Mouse (Mus musculus) embryonic facial prominence, embryonic 11.5 days (tissue): ENCODE measurements around the gene Plekha7. TPM values are rescaled to one million over a fixed set of nuclear protein-coding genes. Genes with fewer than 3 reads are reported as not detected.
A peak's percentile ranks its signal among the peaks of the same experiment; 100 is the strongest.

Experiments
- ATAC-seq: fragments of 200-750 bp; cut with Nextera tagmentation; replicated peaks from 2 replicates; pipeline ENCODE4 v1.8.0; 2017; ENCODE audit warnings: low read depth; ENCODE audit not compliant: insufficient number of reproducible peaks, low FRiP score, low TSS enrichment
- DNase-seq: peaks from one replicate; pipeline ENCODE4 v3.0.0-alpha.2; 2015; ENCODE audit warnings: low spot score
- H3K27ac ChIP-seq: fragments of 300-500 bp; sonication (generic); replicated peaks from 2 replicates; pipeline ENCODE4 v1.5.1; 2014; ENCODE audit warnings: mild to moderate bottlenecking, low read depth, low read length, control low read depth
- H3K27me3 ChIP-seq: fragments of 300-500 bp; sonication (generic); 2 replicates; pipeline ENCODE4 v1.6.1; 2014; ENCODE audit warnings: mild to moderate bottlenecking, low read length, moderate library complexity, mixed read lengths; ENCODE audit not compliant: control insufficient read depth, insufficient read depth
- H3K36me3 ChIP-seq: fragments of 300-500 bp; sonication (generic); replicated peaks from 2 replicates; pipeline ENCODE4 v1.6.1; 2014; ENCODE audit warnings: low read depth, mild to moderate bottlenecking, low read length, moderate library complexity, mixed read lengths; ENCODE audit not compliant: control insufficient read depth, insufficient read depth
- H3K4me1 ChIP-seq: fragments of 300-500 bp; sonication (generic); 2 replicates; pipeline ENCODE4 v1.6.1; 2014; ENCODE audit warnings: low read length, mixed read lengths; ENCODE audit not compliant: control insufficient read depth, insufficient read depth
- H3K4me2 ChIP-seq: fragments of 300-500 bp; sonication (generic); 2 replicates; pipeline ENCODE4 v1.6.1; 2014; ENCODE audit warnings: low read depth, mild to moderate bottlenecking, control low read depth, low read length, moderate library complexity
- H3K4me3 ChIP-seq: fragments of 300-500 bp; sonication (generic); 2 replicates; pipeline ENCODE4 v1.5.1; 2014; ENCODE audit warnings: low read depth, low read length, control low read depth
- H3K9ac ChIP-seq: fragments of 300-500 bp; sonication (generic); replicated peaks from 2 replicates; pipeline ENCODE4 v1.6.1; 2014; ENCODE audit warnings: mild to moderate bottlenecking, control low read depth, low read length
- H3K9me3 ChIP-seq: fragments of 300-500 bp; sonication (generic); replicated peaks from 2 replicates; pipeline ENCODE4 v1.6.1; 2016; ENCODE audit warnings: mild to moderate bottlenecking, low read length, inconsistent platforms, mixed read lengths; ENCODE audit not compliant: control insufficient read depth
- WGBS: fragments of 180-500 bp; shearing (Covaris S2); extraction: QIAGEN DNeasy Blood & Tissue Kit; methylation state at CpG from one replicate; pipeline ENCODE4 v1.1.7; 2014; 5-methylcytosine and 5-hydroxymethylcytosine counted together
- polyA plus RNA-seq: library from polyadenylated mRNA; unstranded; fragments of >200 nt; fragmentation: Nextera tagmentation; extraction: Ambion mirVana; gene quantifications from 2 replicates; pipeline ENCODE4 v1.2.1, GENCODE M21; 2014

Plekha7 gene
- polyA plus RNA-seq, 1 experiment from 2014 or later, result 3.6 TPM

GRCm38 (mm10) chr7:116198902-116199301, 109.3 kb downstream of the Plekha7 start:
- no peak overlapping the region for H3K9ac ChIP-seq
- 41% methylated on average over 2 of the region's 2 CpGs for WGBS
- H3K4me3 ChIP-seq, result no peak overlapping the region
- no peak overlapping the region for H3K27ac ChIP-seq
- no peak for DNase-seq
- H3K9me3 ChIP-seq, result no peaks in the 10 kb centered on the region
- no peak overlapping the region for H3K4me2 ChIP-seq
- H3K36me3 ChIP-seq, result no peaks in the 10 kb centered on the region
- H3K4me1 ChIP-seq, result no peaks in the 10 kb centered on the region
- ATAC-seq, result no peak
- no peaks in the 10 kb centered on the region for H3K27me3 ChIP-seq

GRCm38 (mm10) chr7:116198407-116198806, 109.8 kb downstream of the Plekha7 start:
- Histone ChIP-seq H3K4me1 (no peaks in the 10 kb centered on the region), H3K4me3 (no peak overlapping the region), H3K27me3 (no peaks in the 10 kb centered on the region), H3K27ac (no peak overlapping the region), H3K9ac (no peak overlapping the region), H3K4me2 (no peak overlapping the region), H3K36me3 (no peaks in the 10 kb centered on the region), H3K9me3 (no peaks in the 10 kb centered on the region)
- ATAC-seq (0 out of 2 replicates have a peak, but pooled peaks have one; percentile 32), DNase-seq (peak; percentile 35)
- WGBS, result 19% methylated on average over 7 of the region's 7 CpGs

GRCm38 (mm10) chr7:116196974-116197679, 111.0 kb downstream of the Plekha7 start:
- DNase-seq, result no peak
- Histone ChIP-seq H3K9ac (no peak overlapping the region), H3K27ac (no peak overlapping the region), H3K4me3 (no peak overlapping the region), H3K9me3 (no peaks in the 10 kb centered on the region), H3K4me1 (no peaks in the 10 kb centered on the region), H3K27me3 (no peaks in the 10 kb centered on the region), H3K36me3 (no peaks in the 10 kb centered on the region), H3K4me2 (no peak overlapping the region; the same call in 1 of the 2 replicates)
- 72% methylated on average over 8 of the region's 8 CpGs for WGBS
- peak; percentile 57; the same call in 1 of the 2 replicates for ATAC-seq

GRCm38 (mm10) chr7:116194996-116195395, 113.2 kb downstream of the Plekha7 start:
- no peaks in the 10 kb centered on the region for H3K4me1 ChIP-seq
- no peak overlapping the region for H3K4me2 ChIP-seq
- no peaks in the 10 kb centered on the region for H3K36me3 ChIP-seq
- no peak for DNase-seq
- no peaks in the 10 kb centered on the region for H3K9me3 ChIP-seq
- ATAC-seq, result no peak
- no peak overlapping the region for H3K4me3 ChIP-seq
- H3K9ac ChIP-seq, result no peak overlapping the region
- H3K27ac ChIP-seq, result no peak overlapping the region
- no peaks in the 10 kb centered on the region for H3K27me3 ChIP-seq
- 86% methylated on average over 7 of the region's 7 CpGs for WGBS

GRCm38 (mm10) chr7:116192966-116193365, 115.2 kb downstream of the Plekha7 start:
- 85% methylated on average over 7 of the region's 7 CpGs for WGBS
- no peaks in the 10 kb centered on the region for H3K4me1 ChIP-seq

GRCm38 (mm10) chr7:116192096-116192595, 116.0 kb downstream of the Plekha7 start:
- no peak overlapping the region for H3K27ac ChIP-seq
- H3K4me2 ChIP-seq, result no peak overlapping the region
- H3K9ac ChIP-seq, result no peak overlapping the region
- no peak for ATAC-seq
- no peak for DNase-seq
- H3K4me1 ChIP-seq, result no peaks in the 10 kb centered on the region
- H3K36me3 ChIP-seq, result no peaks in the 10 kb centered on the region
- no peak overlapping the region for H3K4me3 ChIP-seq
- 71% methylated on average over 4 of the region's 4 CpGs for WGBS
- no peaks in the 10 kb centered on the region for H3K27me3 ChIP-seq
- no peaks in the 10 kb centered on the region for H3K9me3 ChIP-seq

More at GRCm38 (mm10) chr7:116192966-116193365, 115.2 kb downstream of the Plekha7 start:
- peak; percentile 53 for DNase-seq
- no peaks in the 10 kb centered on the region for H3K36me3 ChIP-seq
- H3K4me2 ChIP-seq, result no peak overlapping the region
- no peaks in the 10 kb centered on the region for H3K9me3 ChIP-seq
- ATAC-seq, result no peak
- peak overlapping the region; percentile 35; the same call in 1 of the 2 replicates for H3K27ac ChIP-seq
- H3K27me3 ChIP-seq, result no peaks in the 10 kb centered on the region
- H3K4me3 ChIP-seq, result no peak overlapping the region
- no peak overlapping the region for H3K9ac ChIP-seq

GRCm38 (mm10) chr7:116191138-116191537, 117.0 kb downstream of the Plekha7 start:
- no peaks in the 10 kb centered on the region for H3K36me3 ChIP-seq
- H3K4me3 ChIP-seq, result no peak overlapping the region
- 26% methylated on average over 3 of the region's 3 CpGs for WGBS
- ATAC-seq (peak; percentile 83), DNase-seq (peak; percentile 72)
- H3K9ac ChIP-seq, result no peak overlapping the region; the same call in 1 of the 2 replicates
- no peaks in the 10 kb centered on the region for H3K9me3 ChIP-seq
- no peak overlapping the region; the same call in 1 of the 2 replicates for H3K27ac ChIP-seq
- no peaks in the 10 kb centered on the region for H3K27me3 ChIP-seq
- H3K4me2 ChIP-seq, result no peak overlapping the region
- no peaks in the 10 kb centered on the region for H3K4me1 ChIP-seq

GRCm38 (mm10) chr7:116189708-116190107, 118.5 kb downstream of the Plekha7 start:
- H3K4me1 ChIP-seq, result no peaks in the 10 kb centered on the region
- H3K27ac ChIP-seq, result no peak overlapping the region
- H3K4me3 ChIP-seq, result no peak overlapping the region
- H3K27me3 ChIP-seq, result no peaks in the 10 kb centered on the region
- H3K4me2 ChIP-seq, result no peak overlapping the region
- ATAC-seq (no peak), DNase-seq (no peak)
- no peaks in the 10 kb centered on the region for H3K9me3 ChIP-seq
- WGBS, result 49% methylated on average over 9 of the region's 9 CpGs
- no peaks in the 10 kb centered on the region for H3K36me3 ChIP-seq
- no peak overlapping the region for H3K9ac ChIP-seq
